Mouse (Mus musculus): ENCODE results near the gene Stim2.

GRCm38 (mm10) chr5:54109096-54109495 lies 110.8 kb downstream of the Stim2 start:
- TF ChIP-seq BHLHE40 (IDR thresholded peaks at IDR 0.05; ENCODE audit: low read depth, low read length) (no peak), CHD2 (IDR thresholded peaks at IDR 0.05; ENCODE audit: low read length) (no peak), POLR2A (IDR thresholded peaks at IDR 0.05; ENCODE audit: low read depth, low read length) (no peak), EP300 (IDR thresholded peaks at IDR 0.05; ENCODE audit: low read length) (no peak), MYC (IDR thresholded peaks at IDR 0.05; ENCODE audit: low read depth, low read length) (no peak), POLR2AphosphoS2 (IDR thresholded peaks at IDR 0.05; ENCODE audit: low read depth, low read length) (no peak), CTCF (conservative IDR thresholded peaks at IDR 0.05 in 1 of 2, IDR thresholded peaks at IDR 0.05 in 1 of 2; ENCODE audit: low read depth in 2 of 2, low read length in 2 of 2) (no peak), ZC3H11A (IDR thresholded peaks at IDR 0.05; ENCODE audit: low read depth, low read length) (no peak), RAD21 (IDR thresholded peaks at IDR 0.05; ENCODE audit: low read depth, low read length) (no peak), SMC3 (IDR thresholded peaks at IDR 0.05; ENCODE audit: low read depth, low read length) (no peak), TCF12 (IDR thresholded peaks at IDR 0.05; ENCODE audit: low read depth, low read length) (no peak), USF2 (conservative IDR thresholded peaks at IDR 0.05; ENCODE audit: low read depth, low read length) (no peak), ZKSCAN1 (IDR thresholded peaks at IDR 0.05; ENCODE audit: borderline replicate concordance, low read depth, low read length) (no peak), MAX (IDR thresholded peaks at IDR 0.05; ENCODE audit: low read length) (no peak)

Measured in CH12.LX (cell line).